Mouse (Mus musculus) neural tube, embryonic 15.5 days (tissue): Measurements from ENCODE around the gene Fhl2. TPM values are rescaled to one million over a fixed set of nuclear protein-coding genes. Genes with fewer than 3 reads are reported as not detected.

Experiments used
- ATAC-seq: fragments of 200-750 bp; cut with Nextera tagmentation; 2 replicates; pipeline ENCODE4 v1.8.0; 2017; ENCODE audit warnings: mild to moderate bottlenecking, moderate TSS enrichment, moderate library complexity; ENCODE audit not compliant: low FRiP score
- H3K27ac ChIP-seq: fragments of 300-500 bp; sonication (generic); replicated peaks from 2 replicates; pipeline ENCODE4 v1.5.1; 2015; ENCODE audit warnings: mild to moderate bottlenecking, inconsistent platforms
- H3K27me3 ChIP-seq: fragments of 300-500 bp; sonication (generic); replicated peaks from 2 replicates; pipeline ENCODE4 v1.6.1; 2015; ENCODE audit warnings: inconsistent platforms
- H3K36me3 ChIP-seq: fragments of 300-500 bp; sonication (generic); 2 replicates; pipeline ENCODE4 v1.6.1; 2015; ENCODE audit warnings: inconsistent platforms
- H3K4me1 ChIP-seq: fragments of 300-500 bp; sonication (generic); 2 replicates; pipeline ENCODE4 v1.6.1; 2015; ENCODE audit warnings: inconsistent platforms
- H3K4me2 ChIP-seq: fragments of 300-500 bp; sonication (generic); 2 replicates; pipeline ENCODE4 v1.6.1; 2015; ENCODE audit warnings: inconsistent platforms, mild to moderate bottlenecking, moderate library complexity
- H3K4me3 ChIP-seq: fragments of 300-500 bp; sonication (generic); replicated peaks from 2 replicates; pipeline ENCODE4 v1.5.1; 2015; ENCODE audit warnings: mild to moderate bottlenecking, inconsistent platforms
- H3K9ac ChIP-seq: fragments of 300-500 bp; sonication (generic); replicated peaks from 2 replicates; pipeline ENCODE4 v1.6.1; 2015; ENCODE audit warnings: mild to moderate bottlenecking, inconsistent platforms
- H3K9me3 ChIP-seq: fragments of 300-500 bp; sonication (generic); replicated peaks from 2 replicates; pipeline ENCODE4 v1.6.1; 2016; ENCODE audit warnings: inconsistent platforms
- WGBS: fragments of 180-500 bp; shearing (Covaris S2); methylation state at CpG from one replicate; pipeline ENCODE4 v1.1.7; 2015; ENCODE audit warnings: mixed read lengths; 5-methylcytosine and 5-hydroxymethylcytosine counted together
- polyA plus RNA-seq: library from polyadenylated mRNA; unstranded; fragments of >200 nt; fragmentation: Nextera tagmentation; extraction: Ambion mirVana; gene quantifications from 2 replicates; pipeline ENCODE4 v1.2.1, GENCODE M21; 2015

Gene Fhl2
- polyA plus RNA-seq, 1 experiment from 2014 or later, result 31.4 TPM

GRCm38 (mm10) chr1:43215601-43216000 is 18.8 kb upstream of the Fhl2 start:
- Histone ChIP-seq H3K36me3 (no peaks in the 10 kb centered on the region), H3K9ac (no peak overlapping the region), H3K4me2 (no peak overlapping the region), H3K4me3 (no peak overlapping the region), H3K27ac (no peak overlapping the region), H3K27me3 (no peaks in the 10 kb centered on the region), H3K9me3 (no peaks in the 10 kb centered on the region), H3K4me1 (no peaks in the 10 kb centered on the region)
- ATAC-seq, result no peak
- 66% methylated on average over 3 of the region's 3 CpGs for WGBS

- WGBS, result 62% methylated on average over 1 of the region's 1 CpGs
- Histone ChIP-seq H3K9ac (no peak overlapping the region), H3K27ac (no peak overlapping the region), H3K27me3 (no peaks in the 10 kb centered on the region), H3K4me3 (no peak overlapping the region), H3K4me1 (no peaks in the 10 kb centered on the region), H3K36me3 (no peaks in the 10 kb centered on the region), H3K4me2 (no peak overlapping the region), H3K9me3 (no peaks in the 10 kb centered on the region)
- no peak for ATAC-seq
Measured at GRCm38 (mm10) chr1:43211274-43211673, 14.5 kb upstream of the Fhl2 start.

GRCm38 (mm10) chr1:43210285-43210684 is 13.5 kb upstream of the Fhl2 start:
- H3K36me3 ChIP-seq, result no peaks in the 10 kb centered on the region
- H3K27ac ChIP-seq, result no peak overlapping the region
- H3K4me3 ChIP-seq, result no peak overlapping the region
- H3K4me1 ChIP-seq, result no peaks in the 10 kb centered on the region
- no peak overlapping the region for H3K4me2 ChIP-seq
- WGBS, result 81% methylated on average over 9 of the region's 9 CpGs
- H3K27me3 ChIP-seq, result no peaks in the 10 kb centered on the region
- no peaks in the 10 kb centered on the region for H3K9me3 ChIP-seq
- no peak for ATAC-seq
- H3K9ac ChIP-seq, result no peak overlapping the region

GRCm38 (mm10) chr1:43207147-43207546 is 10.4 kb upstream of the Fhl2 start:
- ATAC-seq, result no peak
- no peaks in the 10 kb centered on the region for H3K9me3 ChIP-seq
- no peaks in the 10 kb centered on the region for H3K4me1 ChIP-seq
- no peak overlapping the region for H3K4me3 ChIP-seq
- 88% methylated on average over 1 of the region's 1 CpGs for WGBS
- no peak overlapping the region for H3K9ac ChIP-seq
- no peaks in the 10 kb centered on the region for H3K27me3 ChIP-seq
- no peak overlapping the region for H3K4me2 ChIP-seq
- H3K27ac ChIP-seq, result no peak overlapping the region
- no peaks in the 10 kb centered on the region for H3K36me3 ChIP-seq

DNA sequence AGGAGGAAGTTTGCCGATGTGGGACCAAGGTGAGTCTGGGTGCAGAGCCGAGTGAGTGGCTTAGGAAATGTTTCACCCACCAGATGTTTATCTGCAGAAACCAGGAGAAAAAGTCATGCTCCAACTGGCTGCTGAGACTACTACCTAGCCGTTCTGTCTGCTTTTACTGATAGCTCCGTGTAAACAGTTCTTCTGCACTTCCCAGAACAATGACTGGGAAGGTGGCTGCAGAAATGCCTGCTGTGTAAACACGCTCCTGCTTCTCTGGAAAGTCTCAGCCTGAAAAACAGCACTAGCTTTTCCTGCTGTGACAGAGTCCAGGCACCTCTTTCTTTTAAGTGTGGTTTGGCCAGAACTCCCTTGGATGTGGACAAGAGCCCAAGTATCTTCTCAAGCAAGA is 6.5 kb upstream of the Fhl2 start:
- WGBS, result 61% methylated on average over 5 of the region's 5 CpGs
- H3K4me2 ChIP-seq, result no peak overlapping the region
- H3K27me3 ChIP-seq, result no peaks in the 10 kb centered on the region
- no peaks in the 10 kb centered on the region for H3K9me3 ChIP-seq
- ATAC-seq, result no peak
- no peak overlapping the region for H3K27ac ChIP-seq
- H3K4me3 ChIP-seq, result no peak overlapping the region
- no peak overlapping the region for H3K9ac ChIP-seq
- H3K4me1 ChIP-seq, result no peaks in the 10 kb centered on the region
- H3K36me3 ChIP-seq, result no peaks in the 10 kb centered on the region

GRCm38 (mm10) chr1:43202226-43202625 is 5.4 kb upstream of the Fhl2 start:
- Histone ChIP-seq H3K9me3 (no peaks in the 10 kb centered on the region), H3K27ac (no peak overlapping the region), H3K4me2 (no peak overlapping the region), H3K9ac (no peak overlapping the region), H3K4me1 (no peaks in the 10 kb centered on the region), H3K4me3 (no peak overlapping the region), H3K36me3 (no peaks in the 10 kb centered on the region), H3K27me3 (no peaks in the 10 kb centered on the region)
- ATAC-seq, result no peak

GRCm38 (mm10) chr1:43201796-43202195 is 5.0 kb upstream of the Fhl2 start:
- Histone ChIP-seq H3K36me3 (no peaks in the 10 kb centered on the region), H3K9ac (no peak overlapping the region), H3K27ac (no peak overlapping the region), H3K4me1 (no peaks in the 10 kb centered on the region), H3K4me2 (no peak overlapping the region), H3K4me3 (no peak overlapping the region), H3K9me3 (no peaks in the 10 kb centered on the region), H3K27me3 (no peaks in the 10 kb centered on the region)
- ATAC-seq, result no peak
- WGBS, result 84% methylated on average over 2 of the region's 2 CpGs

GRCm38 (mm10) chr1:43199867-43200240 is 3.1 kb upstream of the Fhl2 start:
- H3K4me1 ChIP-seq, result no peaks in the 10 kb centered on the region
- WGBS, result 87% methylated on average over 3 of the region's 3 CpGs
- H3K27me3 ChIP-seq, result no peaks in the 10 kb centered on the region
- no peak overlapping the region for H3K9ac ChIP-seq
- H3K27ac ChIP-seq, result no peak overlapping the region
- H3K4me2 ChIP-seq, result no peak overlapping the region
- H3K36me3 ChIP-seq, result no peaks in the 10 kb centered on the region
- ATAC-seq, result no peak
- H3K4me3 ChIP-seq, result no peak overlapping the region
- H3K9me3 ChIP-seq, result no peaks in the 10 kb centered on the region

DNA sequence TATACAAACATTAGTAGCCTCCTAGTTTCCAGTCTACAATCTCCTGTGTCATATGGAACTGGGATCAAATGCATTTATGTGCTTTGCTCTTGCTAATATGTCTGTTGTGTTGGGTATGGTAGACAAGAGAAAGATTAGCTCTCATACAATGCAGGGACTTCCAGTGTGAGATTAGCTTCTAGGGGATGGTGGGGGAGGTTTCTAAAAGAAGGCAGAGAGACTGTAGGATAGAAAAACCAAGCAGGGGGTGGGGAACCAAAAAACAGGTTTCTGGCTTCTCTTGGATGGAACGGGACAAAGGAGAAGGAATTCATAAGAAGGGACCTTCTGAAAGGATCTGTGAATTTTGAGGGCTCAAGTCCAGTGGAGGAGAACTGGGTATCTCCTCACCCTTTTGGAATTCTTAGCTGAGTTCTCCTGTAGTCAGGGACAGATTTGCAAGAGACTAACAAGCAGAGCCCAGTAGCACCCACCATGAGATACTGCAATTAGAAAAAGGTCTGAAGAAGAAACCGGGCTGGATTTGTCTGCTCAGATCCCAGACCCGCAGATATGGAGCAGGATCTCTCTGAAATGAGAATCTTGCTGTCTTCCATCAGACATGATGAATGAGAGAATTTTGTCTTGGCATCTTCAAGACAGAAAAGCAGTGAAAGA is 2.6 kb upstream of the Fhl2 start:
- no peak for ATAC-seq
- WGBS, result 88% methylated on average over 3 of the region's 3 CpGs

GRCm38 (mm10) chr1:43196059-43196458 is 725 bp downstream of the Fhl2 start:
- ATAC-seq, result no peak
- WGBS, result 67% methylated on average over 1 of the region's 1 CpGs

More for the DNA sequence above, 2.6 kb upstream of the Fhl2 start:
- Histone ChIP-seq H3K9me3 (no peaks in the 10 kb centered on the region), H3K4me1 (no peaks in the 10 kb centered on the region), H3K27me3 (no peaks in the 10 kb centered on the region), H3K9ac (no peak overlapping the region), H3K27ac (no peak overlapping the region), H3K36me3 (no peaks in the 10 kb centered on the region), H3K4me3 (no peak overlapping the region), H3K4me2 (no peak overlapping the region)

GRCm38 (mm10) chr1:43193423-43193822 is 3.4 kb downstream of the Fhl2 start:
- H3K36me3 ChIP-seq, result no peaks in the 10 kb centered on the region
- H3K9me3 ChIP-seq, result no peaks in the 10 kb centered on the region
- no peak overlapping the region for H3K9ac ChIP-seq
- no peak for ATAC-seq
- no peaks in the 10 kb centered on the region for H3K4me1 ChIP-seq
- WGBS, result 93% methylated on average over 6 of the region's 6 CpGs
- H3K4me3 ChIP-seq, result no peak overlapping the region
- no peak overlapping the region for H3K27ac ChIP-seq
- H3K4me2 ChIP-seq, result no peak overlapping the region
- H3K27me3 ChIP-seq, result no peaks in the 10 kb centered on the region

More at GRCm38 (mm10) chr1:43196059-43196458, 725 bp downstream of the Fhl2 start:
- H3K36me3 ChIP-seq, result no peaks in the 10 kb centered on the region
- H3K9me3 ChIP-seq, result no peaks in the 10 kb centered on the region
- H3K4me3 ChIP-seq, result no peak overlapping the region
- no peak overlapping the region for H3K27ac ChIP-seq
- H3K27me3 ChIP-seq, result no peaks in the 10 kb centered on the region
- no peak overlapping the region for H3K4me2 ChIP-seq
- H3K4me1 ChIP-seq, result no peaks in the 10 kb centered on the region
- no peak overlapping the region for H3K9ac ChIP-seq

- H3K27me3 ChIP-seq, result no peaks in the 10 kb centered on the region
- WGBS, result 71% methylated on average over 10 of the region's 10 CpGs
- no peaks in the 10 kb centered on the region for H3K9me3 ChIP-seq
- no peak overlapping the region for H3K9ac ChIP-seq
- H3K36me3 ChIP-seq, result no peaks in the 10 kb centered on the region
- H3K4me3 ChIP-seq, result no peak overlapping the region
- H3K27ac ChIP-seq, result no peak overlapping the region
- ATAC-seq, result no peak
- no peak overlapping the region for H3K4me2 ChIP-seq
- H3K4me1 ChIP-seq, result no peaks in the 10 kb centered on the region
Measured at GRCm38 (mm10) chr1:43192471-43192870, 4.3 kb downstream of the Fhl2 start.

- no peak overlapping the region for H3K4me3 ChIP-seq
- ATAC-seq, result no peak
Measured at GRCm38 (mm10) chr1:43191078-43191477, 5.7 kb downstream of the Fhl2 start.

More at GRCm38 (mm10) chr1:43191078-43191477, 5.7 kb downstream of the Fhl2 start:
- WGBS, result 86% methylated on average over 8 of the region's 8 CpGs
- no peaks in the 10 kb centered on the region for H3K4me1 ChIP-seq
- H3K4me2 ChIP-seq, result no peak overlapping the region
- H3K9me3 ChIP-seq, result no peaks in the 10 kb centered on the region
- H3K36me3 ChIP-seq, result no peaks in the 10 kb centered on the region
- no peaks in the 10 kb centered on the region for H3K27me3 ChIP-seq
- no peak overlapping the region for H3K9ac ChIP-seq
- H3K27ac ChIP-seq, result no peak overlapping the region
